Mouse (Mus musculus): ENCODE measurements around the gene Ltbp3.

- TF ChIP-seq TAL1 (conservative IDR thresholded peaks at IDR 0.05; ENCODE audit: low read depth, low read length) (no peak), CTCF (IDR thresholded peaks at IDR 0.05; ENCODE audit: low read depth, low read length) (no peak)
Observed at GRCm38 (mm10) chr19:5728631-5729443, 11.9 kb upstream of the Ltbp3 start.
